Mouse (Mus musculus) testis, adult 10 weeks (tissue): ENCODE data around the gene Ccnb2. TPM values are rescaled to one million over a fixed set of nuclear protein-coding genes. Genes with fewer than 3 reads are reported as not detected.

ENCODE experiments used
- polyA plus RNA-seq: library from polyadenylated mRNA; stranded (reverse); fragments of 350-450 nt; fragmentation: Illumina TruSeq; extraction: RNeasy Lipid Tissue Mini Kit (QIAGEN cat#74804); gene quantifications from one replicate; pipeline ENCODE4 v1.2.3, GENCODE M21; 2014; ENCODE audit warnings: low read depth, low replicate concordance

Gene Ccnb2
- 103 TPM for polyA plus RNA-seq

GRCm38 (mm10) chr9:70421257-70422056 lies at the start of gene Ccnb2:
Ccnb2 (minus strand) TSS chr9:70421547.

Other genes starting within 250 kb of the Ccnb2 start
- 3.4 TPM for gene Myo1e, start 214.2 kb downstream of the Ccnb2 start, polyA plus RNA-seq
- gene Rnf111, start 82.2 kb upstream of the Ccnb2 start, polyA plus RNA-seq: 23.2 TPM
- 221 TPM for gene Sltm, start 121.2 kb upstream of the Ccnb2 start, polyA plus RNA-seq
- not detected for gene Gm10642, start 234.7 kb upstream of the Ccnb2 start, polyA plus RNA-seq
- gene Mindy2, start 235.6 kb upstream of the Ccnb2 start, polyA plus RNA-seq: 8.1 TPM